Mouse (Mus musculus): ENCODE measurements at regions not wholly inside any gene's neighbourhood (a gene's known extent, or its start where the extent isn't known, plus 50 kb on each side); places are given as distances from the start of the nearest gene placed in this dataset.

DNA sequence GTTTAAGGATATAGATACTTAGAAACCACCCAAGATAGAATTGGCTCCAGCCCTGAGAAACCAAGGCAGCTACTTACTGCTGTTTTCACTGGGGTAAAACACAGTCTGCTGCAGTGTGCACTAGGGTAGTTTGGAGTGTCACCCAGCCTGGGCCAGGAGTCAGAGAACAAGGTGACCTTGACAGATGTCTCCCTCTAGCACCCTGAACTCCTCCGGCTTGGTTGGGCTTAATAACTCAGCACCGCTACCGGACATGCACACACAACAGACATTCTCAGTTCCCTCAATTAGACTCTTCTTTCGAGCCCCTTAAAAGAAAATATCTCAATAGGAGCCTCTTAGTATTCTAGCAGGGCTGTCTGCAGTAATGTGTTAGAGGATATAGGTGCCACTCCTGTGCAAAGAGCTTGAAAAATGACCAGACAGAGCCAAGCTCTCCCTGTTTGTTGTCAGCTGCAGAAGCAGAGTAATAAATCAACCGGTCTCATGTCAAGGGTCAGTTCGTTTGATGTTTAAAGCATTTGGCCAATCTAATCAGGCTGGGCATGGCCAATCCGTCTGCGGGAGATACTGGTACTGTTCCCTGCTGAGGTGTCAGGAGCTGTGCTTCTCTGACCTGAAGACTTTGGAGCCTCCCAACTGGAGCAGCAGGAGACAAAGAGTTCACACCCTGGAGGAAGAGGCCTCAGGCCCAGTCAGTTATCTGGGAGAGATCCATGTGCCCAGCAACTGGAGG is 299.1 kb downstream of the Eipr1 start (continued):
- TF ChIP-seq CTCF (IDR thresholded peaks at IDR 0.05 in 2 of 3, conservative IDR thresholded peaks at IDR 0.05 in 1 of 3; ENCODE audit: control insufficient read depth in 1 of 3, insufficient read depth in 1 of 3, low read depth in 2 of 3, low read length in 3 of 3, poor library complexity in 1 of 3, severe bottlenecking in 1 of 3): no peak

DNA sequence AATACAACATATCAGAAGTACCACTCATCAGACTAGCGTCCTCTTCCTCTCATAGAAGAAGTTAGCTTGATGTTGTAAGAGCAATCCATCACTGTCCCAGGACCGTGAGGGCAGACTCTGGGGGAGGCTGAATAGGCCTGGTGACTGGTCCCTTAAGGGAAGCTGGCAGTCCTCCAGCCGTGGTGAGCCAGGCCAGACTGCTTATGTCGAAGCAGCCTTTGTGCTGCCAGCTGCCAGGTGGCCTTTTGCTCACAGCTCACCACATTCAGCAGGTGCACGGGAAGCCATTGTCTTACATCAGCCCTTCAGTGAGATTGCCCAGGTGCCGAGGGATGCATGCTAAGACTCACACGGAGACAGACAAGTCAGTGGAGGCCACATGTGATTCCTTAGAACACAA is 302.8 kb downstream of the Eipr1 start:
- Histone ChIP-seq H3K9me3 (replicated peaks; ENCODE audit: insufficient read depth, low read length) (no peaks in the 10 kb centered on the region), H3K4me3 (ENCODE audit: control insufficient read depth in 1 of 2, insufficient read depth in 1 of 2, low read depth in 2 of 2, low read length in 2 of 2) (no peak overlapping the region), H3K9ac (ENCODE audit: control insufficient read depth, low read depth, low read length, poor library complexity, severe bottlenecking) (no peak overlapping the region), H3K36me3 (ENCODE audit: control insufficient read depth in 1 of 2, insufficient read depth in 2 of 2, low read length in 2 of 2) (no peaks in the 10 kb centered on the region), H3K4me1 (ENCODE audit: control insufficient read depth in 1 of 2, insufficient read depth in 2 of 2, low read length in 2 of 2) (no peaks in the 10 kb centered on the region), H3K27ac (ENCODE audit: control insufficient read depth, low read depth, low read length) (no peak overlapping the region), H3K79me2 (ENCODE audit: control insufficient read depth, insufficient read depth, low read length, poor library complexity) (no peaks in the 10 kb centered on the region), H3K27me3 (ENCODE audit: control insufficient read depth in 1 of 2, insufficient read depth in 2 of 2, low read length in 2 of 2) (no peaks in the 10 kb centered on the region)
- no peak for DNase-seq (ENCODE audit: low read depth, low spot score)
- TF ChIP-seq ZKSCAN1 (IDR thresholded peaks at IDR 0.05; ENCODE audit: low read depth, low read length) (no peak), CTCF (IDR thresholded peaks at IDR 0.05 in 2 of 3, conservative IDR thresholded peaks at IDR 0.05 in 1 of 3; ENCODE audit: control insufficient read depth in 1 of 3, insufficient read depth in 1 of 3, low read depth in 2 of 3, low read length in 3 of 3, poor library complexity in 1 of 3, severe bottlenecking in 1 of 3) (no peak), KAT2A (conservative IDR thresholded peaks at IDR 0.05; ENCODE audit: low read depth, low read length) (no peak), E2F4 (IDR thresholded peaks at IDR 0.05; ENCODE audit: borderline replicate concordance, low read depth, low read length) (no peak), USF1 (IDR thresholded peaks at IDR 0.05; ENCODE audit: low read depth, low read length) (no peak), MAX (IDR thresholded peaks at IDR 0.05; ENCODE audit: low read length) (no peak), MYC (IDR thresholded peaks at IDR 0.05; ENCODE audit: low read depth, low read length) (no peak), NRF1 (IDR thresholded peaks at IDR 0.05; ENCODE audit: insufficient read depth, low read depth, low read length, poor library complexity, severe bottlenecking) (no peak), MAZ (IDR thresholded peaks at IDR 0.05; ENCODE audit: low read depth, low read length) (no peak), MAFK (IDR thresholded peaks at IDR 0.05; ENCODE audit: borderline replicate concordance, low read depth, low read length) (no peak), TBP (IDR thresholded peaks at IDR 0.05; ENCODE audit: low read depth, low read length) (no peak), RCOR1 (IDR thresholded peaks at IDR 0.05; ENCODE audit: low read depth, low read length) (no peak), SMC3 (IDR thresholded peaks at IDR 0.05; ENCODE audit: low read depth, low read length) (no peak), MXI1 (IDR thresholded peaks at IDR 0.05; ENCODE audit: low read depth, low read length) (no peak), UBTF (IDR thresholded peaks at IDR 0.05; ENCODE audit: borderline replicate concordance, insufficient read depth, low read depth, low read length) (no peak)

DNA sequence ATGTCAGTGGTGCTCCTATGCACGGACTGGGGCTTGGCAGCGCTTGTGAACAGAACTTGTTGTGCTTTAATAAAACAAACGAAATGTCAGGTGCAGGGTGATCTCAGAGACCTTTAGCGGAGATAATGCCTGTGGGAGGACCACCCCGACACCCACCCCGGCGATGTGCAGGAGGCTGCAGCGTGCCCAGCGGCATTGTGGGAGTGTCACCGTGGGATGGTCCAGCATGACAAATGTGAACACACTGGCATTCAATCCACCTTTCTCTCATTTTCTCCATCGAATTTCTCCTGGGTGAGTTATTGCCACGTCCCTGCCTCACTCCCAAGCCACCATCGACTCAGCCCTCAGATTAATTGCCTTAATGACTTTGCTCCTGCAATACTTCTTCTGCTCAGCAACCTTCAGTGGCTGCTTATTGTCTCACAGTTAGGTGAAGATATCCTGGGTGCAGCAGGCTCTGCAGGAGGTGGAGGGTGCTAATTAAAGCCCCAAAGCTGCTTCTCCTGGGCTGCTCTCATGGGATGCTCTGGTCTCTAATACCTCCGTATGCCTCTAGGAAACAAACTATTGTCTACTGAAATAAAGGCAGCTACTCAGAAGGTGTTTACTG is 310.5 kb downstream of the Eipr1 start:
- Histone ChIP-seq H3K4me3 (ENCODE audit: control insufficient read depth in 1 of 2, insufficient read depth in 1 of 2, low read depth in 2 of 2, low read length in 2 of 2) (no peak overlapping the region), H3K27me3 (ENCODE audit: control insufficient read depth in 1 of 2, insufficient read depth in 2 of 2, low read length in 2 of 2) (no peaks in the 10 kb centered on the region), H3K9ac (ENCODE audit: control insufficient read depth, low read depth, low read length, poor library complexity, severe bottlenecking) (no peak overlapping the region), H3K4me1 (ENCODE audit: control insufficient read depth in 1 of 2, insufficient read depth in 2 of 2, low read length in 2 of 2) (no peaks in the 10 kb centered on the region), H3K79me2 (ENCODE audit: control insufficient read depth, insufficient read depth, low read length, poor library complexity) (no peaks in the 10 kb centered on the region), H3K27ac (ENCODE audit: control insufficient read depth, low read depth, low read length) (no peak overlapping the region), H3K9me3 (replicated peaks; ENCODE audit: insufficient read depth, low read length) (no peaks in the 10 kb centered on the region), H3K36me3 (ENCODE audit: control insufficient read depth in 1 of 2, insufficient read depth in 2 of 2, low read length in 2 of 2) (no peaks in the 10 kb centered on the region)
- TF ChIP-seq GABPA (IDR thresholded peaks at IDR 0.05; ENCODE audit: low read depth, low read length) (no peak), JUND (IDR thresholded peaks at IDR 0.05; ENCODE audit: low read depth, low read length) (no peak)
- DNase-seq (ENCODE audit: low read depth, low spot score): no peak

Data from MEL (cell line).